Mouse (Mus musculus) small intestine, adult 2 months (tissue): ENCODE measurements around the gene Zbtb40.

Source experiments
- CTCF ChIP-seq: fragments of 200-500 bp; IDR thresholded peaks from 2 replicates; pipeline ENCODE4 v1.5.1; 2012; ENCODE audit warnings: low read depth, mild to moderate bottlenecking, control low read depth, inconsistent platforms, low read length, moderate library complexity, mixed read lengths; ENCODE audit not compliant: insufficient replicate concordance, insufficient read length; ENCODE audit errors: extremely low read depth
- POLR2A ChIP-seq: fragments of 200-500 bp; IDR thresholded peaks from 2 replicates; pipeline ENCODE4 v1.6.1; 2012; ENCODE audit warnings: low read depth, mild to moderate bottlenecking, control low read depth, inconsistent platforms, low read length, moderate library complexity

- TF ChIP-seq CTCF (peak; percentile 62; the same call in 1 of the 2 replicates), POLR2A (no peak)
Measured at GRCm38 (mm10) chr4:136970939-136971338, 77.7 kb downstream of the Zbtb40 start.
